Mouse (Mus musculus) hindbrain, embryonic 13.5 days (tissue): ENCODE results near the gene Lyz2. TPM values are rescaled to one million over a fixed set of nuclear protein-coding genes. Genes with fewer than 3 reads are reported as not detected.
"Not testable (repeated sequence)": the region's sequence is repeated elsewhere in the genome, so short reads cannot be mapped to it uniquely, and the experiment has no call there.

Source experiments
- ATAC-seq: fragments of 200-750 bp; cut with Nextera tagmentation; 2 replicates; pipeline ENCODE4 v1.8.0; 2017; ENCODE audit warnings: moderate TSS enrichment; ENCODE audit not compliant: low FRiP score
- H3K27ac ChIP-seq: fragments of 300-500 bp; sonication (generic); 2 replicates; pipeline ENCODE4 v1.5.1; 2015; ENCODE audit warnings: inconsistent platforms, mild to moderate bottlenecking, moderate library complexity
- H3K27me3 ChIP-seq: fragments of 300-500 bp; sonication (generic); 2 replicates; pipeline ENCODE4 v1.6.1; 2015; ENCODE audit warnings: mild to moderate bottlenecking, inconsistent platforms
- H3K36me3 ChIP-seq: fragments of 300-500 bp; sonication (generic); 2 replicates; pipeline ENCODE4 v1.6.1; 2015; ENCODE audit warnings: mild to moderate bottlenecking, inconsistent platforms
- H3K4me1 ChIP-seq: fragments of 300-500 bp; sonication (generic); replicated peaks from 2 replicates; pipeline ENCODE4 v1.6.1; 2015; ENCODE audit warnings: inconsistent platforms
- H3K4me2 ChIP-seq: fragments of 300-500 bp; sonication (generic); 2 replicates; pipeline ENCODE4 v1.6.1; 2015; ENCODE audit warnings: inconsistent platforms, mild to moderate bottlenecking, moderate library complexity
- H3K4me3 ChIP-seq: fragments of 300-500 bp; sonication (generic); 2 replicates; pipeline ENCODE4 v1.5.1; 2015; ENCODE audit warnings: mild to moderate bottlenecking, inconsistent platforms
- H3K9ac ChIP-seq: fragments of 300-500 bp; sonication (generic); 2 replicates; pipeline ENCODE4 v1.6.1; 2015; ENCODE audit warnings: mild to moderate bottlenecking, inconsistent platforms
- H3K9me3 ChIP-seq: fragments of 300-500 bp; sonication (generic); 2 replicates; pipeline ENCODE4 v1.6.1; 2016; ENCODE audit warnings: inconsistent platforms
- WGBS: fragments of 180-500 bp; shearing (Covaris S2); methylation state at CpG from one replicate; pipeline ENCODE4 v1.1.7; 2015; 5-methylcytosine and 5-hydroxymethylcytosine counted together
- polyA plus RNA-seq: library from polyadenylated mRNA; unstranded; fragments of >200 nt; fragmentation: Nextera tagmentation; extraction: Ambion mirVana; gene quantifications from 2 replicates; pipeline ENCODE4 v1.2.1, GENCODE M21; 2015

Gene Lyz2
- polyA plus RNA-seq, 1 experiment from 2014 or later = 29.3 TPM

DNA sequence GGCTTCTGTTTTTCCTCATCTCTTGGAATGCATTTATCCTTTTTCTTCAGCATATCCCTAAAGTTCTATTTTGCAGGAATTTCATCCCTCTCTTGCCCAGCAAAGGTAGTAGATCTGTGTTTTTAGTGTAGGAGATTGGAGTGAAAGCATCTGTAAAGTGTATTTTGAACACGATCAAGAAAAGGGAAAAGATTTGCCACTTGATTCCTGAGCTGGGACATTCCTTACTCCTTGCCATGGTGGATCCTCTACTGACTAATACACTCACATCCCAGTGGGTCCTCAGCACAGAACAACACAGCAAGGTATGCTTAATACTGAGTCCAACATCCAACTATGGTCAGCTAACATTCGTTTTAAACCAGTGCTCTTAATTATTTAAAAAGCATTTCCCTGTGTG is 430 bp upstream of the Lyz2 start:
- WGBS = 79% methylated on average over 2 of the region's 2 CpGs
- H3K9ac ChIP-seq = no peak overlapping the region
- no peak overlapping the region for H3K4me3 ChIP-seq
- H3K36me3 ChIP-seq = no peaks in the 10 kb centered on the region
- no peak for ATAC-seq
- H3K4me1 ChIP-seq = no peaks in the 10 kb centered on the region
- no peak overlapping the region for H3K4me2 ChIP-seq
- H3K27me3 ChIP-seq = no peaks in the 10 kb centered on the region
- no peaks in the 10 kb centered on the region for H3K9me3 ChIP-seq
- H3K27ac ChIP-seq = no peak overlapping the region

GRCm38 (mm10) chr10:117281381-117281920 is 670 bp downstream of the Lyz2 start:
- Histone ChIP-seq H3K27ac (no peak overlapping the region), H3K4me2 (no peak overlapping the region), H3K9me3 (no peaks in the 10 kb centered on the region), H3K9ac (no peak overlapping the region), H3K36me3 (no peaks in the 10 kb centered on the region), H3K4me3 (no peak overlapping the region), H3K27me3 (no peaks in the 10 kb centered on the region), H3K4me1 (no peaks in the 10 kb centered on the region)
- WGBS = 92% methylated on average over 7 of the region's 7 CpGs
- ATAC-seq = no peak

- Histone ChIP-seq H3K27ac (no peak overlapping the region), H3K9me3 (no peaks in the 10 kb centered on the region), H3K4me1 (no peaks in the 10 kb centered on the region), H3K4me3 (no peak overlapping the region), H3K9ac (no peak overlapping the region), H3K36me3 (no peaks in the 10 kb centered on the region), H3K27me3 (no peaks in the 10 kb centered on the region), H3K4me2 (no peak overlapping the region)
- ATAC-seq = no peak
- WGBS = 69% methylated on average over 1 of the region's 1 CpGs
Observed at GRCm38 (mm10) chr10:117280000-117280399, 2.1 kb downstream of the Lyz2 start.

DNA sequence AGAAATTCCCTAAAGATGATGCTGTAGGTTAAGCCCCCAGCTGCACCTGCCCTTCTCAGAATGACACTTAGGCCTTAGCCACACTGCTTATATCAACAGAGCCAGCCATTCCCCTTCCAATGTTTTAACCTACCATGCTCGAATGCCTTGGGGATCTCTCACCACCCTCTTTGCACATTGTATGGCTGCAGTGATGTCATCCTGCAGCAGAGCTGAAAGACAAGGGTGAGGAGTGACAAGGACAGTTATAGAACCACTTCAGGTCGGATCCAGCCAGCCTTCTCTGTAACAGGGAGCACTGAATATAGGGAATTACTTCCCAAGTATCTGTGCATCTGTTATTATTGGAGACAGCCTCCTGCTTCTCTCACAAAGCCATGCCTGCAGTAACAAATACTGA is 3.6 kb downstream of the Lyz2 start:
- not testable (repeated sequence) for H3K4me3 ChIP-seq, ATAC-seq, H3K27me3 ChIP-seq, H3K4me1 ChIP-seq, H3K4me2 ChIP-seq, H3K9me3 ChIP-seq, H3K27ac ChIP-seq, H3K9ac ChIP-seq, H3K36me3 ChIP-seq
- WGBS = 62% methylated on average over 2 of the region's 2 CpGs

- not testable (repeated sequence) for H3K9ac ChIP-seq, H3K27me3 ChIP-seq, H3K4me3 ChIP-seq, H3K4me2 ChIP-seq, H3K9me3 ChIP-seq, H3K4me1 ChIP-seq, H3K36me3 ChIP-seq, H3K27ac ChIP-seq, ATAC-seq
- 77% methylated on average over 9 of the region's 9 CpGs for WGBS
Observed at GRCm38 (mm10) chr10:117277779-117278178, 4.3 kb downstream of the Lyz2 start.

- Histone ChIP-seq H3K27ac (no peak overlapping the region), H3K9me3 (no peaks in the 10 kb centered on the region), H3K4me1 (no peaks in the 10 kb centered on the region), H3K36me3 (no peaks in the 10 kb centered on the region), H3K4me2 (no peak overlapping the region), H3K4me3 (no peak overlapping the region), H3K9ac (no peak overlapping the region), H3K27me3 (no peaks in the 10 kb centered on the region)
- 82% methylated on average over 10 of the region's 10 CpGs for WGBS
- no peak for ATAC-seq
Observed at GRCm38 (mm10) chr10:117275681-117276369, 6.3 kb downstream of the Lyz2 start.

DNA sequence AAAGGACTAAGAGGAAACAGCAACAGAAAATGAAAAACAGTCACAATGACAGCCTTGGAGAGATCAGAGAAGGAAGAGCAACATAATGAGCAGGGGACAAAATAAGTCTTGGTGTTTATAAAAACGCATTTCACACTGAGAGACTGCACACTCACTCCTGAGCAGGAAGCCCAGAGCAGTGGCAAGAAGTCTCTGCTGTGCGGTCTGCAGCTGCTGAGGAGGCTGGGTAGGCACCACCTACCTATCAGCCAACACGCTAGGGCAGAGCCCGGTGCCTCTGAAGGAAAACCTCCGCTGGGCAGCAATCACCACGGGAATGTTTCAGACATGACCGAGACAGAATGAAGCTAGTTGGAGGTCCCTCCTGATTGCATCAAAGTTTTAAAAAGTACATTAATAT is 7.5 kb downstream of the Lyz2 start:
- H3K4me3 ChIP-seq, H3K4me1 ChIP-seq, H3K9me3 ChIP-seq, H3K4me2 ChIP-seq, H3K27me3 ChIP-seq, H3K27ac ChIP-seq, H3K9ac ChIP-seq, ATAC-seq, H3K36me3 ChIP-seq: not testable (repeated sequence)
- 96% methylated on average over 5 of the region's 7 CpGs for WGBS

GRCm38 (mm10) chr10:117272023-117272422 is 10.1 kb downstream of the Lyz2 start:
- ATAC-seq = no peak
- H3K9me3 ChIP-seq = no peaks in the 10 kb centered on the region
- no peak overlapping the region for H3K4me2 ChIP-seq
- no peaks in the 10 kb centered on the region for H3K27me3 ChIP-seq
- no peaks in the 10 kb centered on the region for H3K36me3 ChIP-seq
- H3K9ac ChIP-seq = no peak overlapping the region
- no peaks in the 10 kb centered on the region for H3K4me1 ChIP-seq
- H3K4me3 ChIP-seq = no peak overlapping the region
- H3K27ac ChIP-seq = no peak overlapping the region

- ATAC-seq = no peak
- peak overlapping the region; percentile 66 for H3K27ac ChIP-seq
- peak overlapping the region; percentile 43; the same call in 1 of the 2 replicates for H3K9ac ChIP-seq
- H3K27me3 ChIP-seq = no peaks in the 10 kb centered on the region
- no peak overlapping the region for H3K4me2 ChIP-seq
- peaks cover 4% of the 10 kb centered on the region; the same call in 1 of the 2 replicates for H3K4me1 ChIP-seq
- H3K9me3 ChIP-seq = peaks cover 10% of the 10 kb centered on the region; the same call in 1 of the 2 replicates
- no peaks in the 10 kb centered on the region for H3K36me3 ChIP-seq
- no peak overlapping the region for H3K4me3 ChIP-seq
Observed at GRCm38 (mm10) chr10:117259870-117260269, 22.3 kb downstream of the Lyz2 start.

DNA sequence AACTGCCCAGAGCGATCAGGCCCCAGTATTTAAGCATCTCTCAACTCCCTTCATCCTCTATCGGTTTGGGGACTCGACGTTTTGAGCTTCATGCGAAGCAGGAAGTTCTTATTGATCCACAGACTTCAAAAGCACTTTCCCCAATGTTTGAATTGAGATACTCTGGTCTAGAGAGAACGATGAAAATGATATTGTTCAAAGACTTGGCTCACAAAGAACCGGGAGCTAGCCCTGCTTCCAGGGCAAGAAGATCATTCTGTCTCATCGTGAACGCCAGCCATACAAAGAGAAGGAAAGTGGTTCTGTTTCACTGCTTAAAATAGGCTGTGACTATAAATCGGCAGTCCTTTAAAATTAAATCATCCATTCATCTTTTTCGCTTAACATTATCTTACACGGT is 43.5 kb downstream of the Lyz2 start, which contains the start of gene 9530003J23Rik:
9530003J23Rik (minus strand) TSS at position 101 of the 400 bp plus-strand sequence.
- 89% methylated on average over 12 of the region's 12 CpGs for WGBS

DNA sequence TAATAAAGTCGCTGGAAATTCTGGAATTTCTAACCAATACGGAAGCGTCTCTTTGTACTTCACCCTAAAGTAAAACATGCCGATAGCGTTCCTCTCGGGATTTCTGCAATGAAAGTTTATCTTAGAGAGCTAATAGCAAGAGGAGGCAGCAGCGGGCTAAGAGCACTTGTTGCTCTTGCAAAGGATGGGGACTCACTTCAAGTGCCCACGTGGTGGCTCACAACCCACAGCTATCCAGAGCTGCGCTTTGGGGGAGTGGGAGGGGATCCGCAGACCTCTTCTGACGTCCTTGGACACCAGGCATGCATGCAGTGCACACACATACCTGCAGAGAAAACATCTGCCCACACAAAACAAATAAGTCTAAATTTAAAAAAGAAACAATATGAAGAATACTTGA is 46.3 kb downstream of the Lyz2 start:
- Histone ChIP-seq H3K36me3 (no peaks in the 10 kb centered on the region), H3K4me1 (no peaks in the 10 kb centered on the region), H3K27me3 (no peaks in the 10 kb centered on the region), H3K4me2 (no peak overlapping the region), H3K9ac (no peak overlapping the region), H3K27ac (no peak overlapping the region), H3K9me3 (no peaks in the 10 kb centered on the region), H3K4me3 (no peak overlapping the region)
- ATAC-seq = no peak
- WGBS = 71% methylated on average over 11 of the region's 11 CpGs

More for the DNA sequence above, 43.5 kb downstream of the Lyz2 start, which contains the start of gene 9530003J23Rik:
- no peaks in the 10 kb centered on the region for H3K27me3 ChIP-seq
- no peak within 1 kb of the TSS for H3K4me2 ChIP-seq
- H3K9me3 ChIP-seq = no peaks in the 10 kb centered on the region
- H3K9ac ChIP-seq = no peak within 1 kb of the TSS
- H3K4me3 ChIP-seq = no peak within 1 kb of the TSS
- H3K27ac ChIP-seq = no peak within 1 kb of the TSS
- H3K36me3 ChIP-seq = no peaks in the 10 kb centered on the region
- ATAC-seq = no peak
- H3K4me1 ChIP-seq = no peaks in the 10 kb centered on the region

DNA sequence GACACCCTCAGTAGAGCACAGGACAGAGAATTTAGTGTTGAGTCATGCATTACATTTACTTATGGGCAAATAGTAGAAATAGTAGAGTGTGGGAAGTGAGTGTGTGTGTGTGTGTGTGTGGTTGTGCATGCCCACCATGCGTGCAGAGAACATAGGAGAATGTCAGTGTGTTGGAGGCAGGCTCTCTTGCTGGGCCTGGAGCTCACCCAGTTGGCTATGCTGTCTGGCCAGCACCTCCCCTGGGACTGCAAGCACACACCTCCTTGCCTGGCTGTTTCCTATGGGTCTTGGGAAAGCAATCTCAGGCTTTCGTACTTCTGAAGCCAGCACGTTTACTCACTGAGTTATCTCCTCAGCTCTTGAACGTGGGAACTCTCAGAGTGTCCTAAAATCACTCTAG is 47.3 kb downstream of the Lyz2 start:
- Histone ChIP-seq H3K9ac (no peak overlapping the region), H3K9me3 (no peaks in the 10 kb centered on the region), H3K4me2 (no peak overlapping the region), H3K27me3 (no peaks in the 10 kb centered on the region), H3K27ac (no peak overlapping the region), H3K36me3 (no peaks in the 10 kb centered on the region), H3K4me3 (no peak overlapping the region), H3K4me1 (no peaks in the 10 kb centered on the region)
- ATAC-seq = no peak
- WGBS = 81% methylated on average over 4 of the region's 4 CpGs

- H3K27ac ChIP-seq = no peak overlapping the region
- H3K9ac ChIP-seq = no peak overlapping the region
- no peak overlapping the region for H3K4me3 ChIP-seq
- 0 out of 2 replicates have a peak, but pooled peaks have one; percentile 57 for ATAC-seq
- no peaks in the 10 kb centered on the region for H3K9me3 ChIP-seq
- 75% methylated on average over 16 of the region's 16 CpGs for WGBS
- no peak overlapping the region for H3K4me2 ChIP-seq
- peaks cover 3% of the 10 kb centered on the region; the same call in 1 of the 2 replicates for H3K4me1 ChIP-seq
- H3K27me3 ChIP-seq = no peaks in the 10 kb centered on the region
- no peaks in the 10 kb centered on the region for H3K36me3 ChIP-seq
Observed at GRCm38 (mm10) chr10:117229826-117230225, 52.3 kb downstream of the Lyz2 start.
